Mouse (Mus musculus): ENCODE measurements at regions not wholly inside any gene's neighbourhood (a gene's known extent, or its start where the extent isn't known, plus 50 kb on each side); places are given as distances from the start of the nearest gene placed in this dataset.

- Histone ChIP-seq H3K27ac (ENCODE audit: control insufficient read depth, low read depth, low read length) (no peak overlapping the region), H3K36me3 (ENCODE audit: control insufficient read depth in 1 of 2, insufficient read depth in 2 of 2, low read length in 2 of 2) (no peaks in the 10 kb centered on the region), H3K9me3 (replicated peaks; ENCODE audit: insufficient read depth, low read length) (no peaks in the 10 kb centered on the region), H3K9ac (ENCODE audit: control insufficient read depth, low read depth, low read length, poor library complexity, severe bottlenecking) (no peak overlapping the region), H3K79me2 (ENCODE audit: control insufficient read depth, insufficient read depth, low read length, poor library complexity) (no peaks in the 10 kb centered on the region), H3K4me1 (ENCODE audit: control insufficient read depth in 1 of 2, insufficient read depth in 2 of 2, low read length in 2 of 2) (no peaks in the 10 kb centered on the region), H3K27me3 (ENCODE audit: control insufficient read depth in 1 of 2, insufficient read depth in 2 of 2, low read length in 2 of 2) (no peaks in the 10 kb centered on the region), H3K4me3 (ENCODE audit: control insufficient read depth in 1 of 2, insufficient read depth in 1 of 2, low read depth in 2 of 2, low read length in 2 of 2) (no peak overlapping the region)
- TF ChIP-seq ZC3H11A (IDR thresholded peaks at IDR 0.05; ENCODE audit: low read depth, low read length) (no peak), E2F4 (IDR thresholded peaks at IDR 0.05; ENCODE audit: borderline replicate concordance, low read depth, low read length) (no peak), MXI1 (IDR thresholded peaks at IDR 0.05; ENCODE audit: low read depth, low read length) (no peak), BHLHE40 (IDR thresholded peaks at IDR 0.05; ENCODE audit: borderline replicate concordance, low read depth, low read length) (no peak), ELF1 (IDR thresholded peaks at IDR 0.05; ENCODE audit: low read depth, low read length) (no peak), MEF2A (IDR thresholded peaks at IDR 0.05; ENCODE audit: extremely low read depth, insufficient replicate concordance, low read depth, low read length, poor library complexity, severe bottlenecking) (no peak), CTCF (IDR thresholded peaks at IDR 0.05 in 2 of 3, conservative IDR thresholded peaks at IDR 0.05 in 1 of 3; ENCODE audit: control insufficient read depth in 1 of 3, insufficient read depth in 1 of 3, low read depth in 2 of 3, low read length in 3 of 3, poor library complexity in 1 of 3, severe bottlenecking in 1 of 3) (no peak), POLR2AphosphoS2 (IDR thresholded peaks at IDR 0.05; ENCODE audit: low read length) (no peak), TAL1 (IDR thresholded peaks at IDR 0.05; ENCODE audit: low read length) (no peak), ZNF384 (IDR thresholded peaks at IDR 0.05; ENCODE audit: low read depth, low read length) (no peak), TCF12 (IDR thresholded peaks at IDR 0.05; ENCODE audit: low read depth, low read length) (no peak), ZMIZ1 (IDR thresholded peaks at IDR 0.05; ENCODE audit: low read depth, low read length) (no peak), KAT2A (conservative IDR thresholded peaks at IDR 0.05; ENCODE audit: low read depth, low read length) (no peak), HCFC1 (IDR thresholded peaks at IDR 0.05; ENCODE audit: low read depth, low read length) (no peak), UBTF (IDR thresholded peaks at IDR 0.05; ENCODE audit: borderline replicate concordance, insufficient read depth, low read depth, low read length) (no peak), ETS1 (IDR thresholded peaks at IDR 0.05; ENCODE audit: low read depth, low read length) (no peak)
- DNase-seq (ENCODE audit: low read depth, low spot score): no peak
Observed at GRCm38 (mm10) chr17:48624937-48625336, 170.2 kb downstream of the Unc5cl start.

GRCm38 (mm10) chr17:48625971-48626370 is 171.3 kb downstream of the Unc5cl start:
- H3K36me3 ChIP-seq (ENCODE audit: control insufficient read depth in 1 of 2, insufficient read depth in 2 of 2, low read length in 2 of 2): no peaks in the 10 kb centered on the region
- H3K4me1 ChIP-seq (ENCODE audit: control insufficient read depth in 1 of 2, insufficient read depth in 2 of 2, low read length in 2 of 2): no peaks in the 10 kb centered on the region
- no peak overlapping the region for H3K4me3 ChIP-seq (ENCODE audit: control insufficient read depth in 1 of 2, insufficient read depth in 1 of 2, low read depth in 2 of 2, low read length in 2 of 2)
- TF ChIP-seq MXI1 (IDR thresholded peaks at IDR 0.05; ENCODE audit: low read depth, low read length): no peak
- no peak for TF ChIP-seq NELFE (IDR thresholded peaks at IDR 0.05; ENCODE audit: low read depth, low read length)
- no peak for TF ChIP-seq CHD2 (IDR thresholded peaks at IDR 0.05; ENCODE audit: low read length)
- TF ChIP-seq POLR2AphosphoS2 (IDR thresholded peaks at IDR 0.05; ENCODE audit: low read length): no peak
- no peak for TF ChIP-seq USF2 (IDR thresholded peaks at IDR 0.05; ENCODE audit: borderline replicate concordance in 1 of 2, insufficient read depth in 1 of 2, low read depth in 1 of 2, low read length in 2 of 2)
- TF ChIP-seq TAL1 (IDR thresholded peaks at IDR 0.05; ENCODE audit: low read length): no peak
- no peak for TF ChIP-seq MYC (IDR thresholded peaks at IDR 0.05; ENCODE audit: low read depth, low read length)
- TF ChIP-seq POLR2A (IDR thresholded peaks at IDR 0.05; ENCODE audit: control insufficient read depth in 1 of 2, insufficient read depth in 1 of 2, low read depth in 1 of 2, low read length in 2 of 2, poor library complexity in 1 of 2): no peak
- TF ChIP-seq NRF1 (IDR thresholded peaks at IDR 0.05; ENCODE audit: insufficient read depth, low read depth, low read length, poor library complexity, severe bottlenecking): no peak
- no peaks in the 10 kb centered on the region for H3K79me2 ChIP-seq (ENCODE audit: control insufficient read depth, insufficient read depth, low read length, poor library complexity)
- H3K27ac ChIP-seq (ENCODE audit: control insufficient read depth, low read depth, low read length): no peak overlapping the region
- no peaks in the 10 kb centered on the region for H3K9me3 ChIP-seq (replicated peaks; ENCODE audit: insufficient read depth, low read length)
- no peak for DNase-seq (ENCODE audit: low read depth, low spot score)
- no peak overlapping the region for H3K9ac ChIP-seq (ENCODE audit: control insufficient read depth, low read depth, low read length, poor library complexity, severe bottlenecking)
- no peaks in the 10 kb centered on the region for H3K27me3 ChIP-seq (ENCODE audit: control insufficient read depth in 1 of 2, insufficient read depth in 2 of 2, low read length in 2 of 2)

All from MEL (cell line).